In the genomic region with DNA sequence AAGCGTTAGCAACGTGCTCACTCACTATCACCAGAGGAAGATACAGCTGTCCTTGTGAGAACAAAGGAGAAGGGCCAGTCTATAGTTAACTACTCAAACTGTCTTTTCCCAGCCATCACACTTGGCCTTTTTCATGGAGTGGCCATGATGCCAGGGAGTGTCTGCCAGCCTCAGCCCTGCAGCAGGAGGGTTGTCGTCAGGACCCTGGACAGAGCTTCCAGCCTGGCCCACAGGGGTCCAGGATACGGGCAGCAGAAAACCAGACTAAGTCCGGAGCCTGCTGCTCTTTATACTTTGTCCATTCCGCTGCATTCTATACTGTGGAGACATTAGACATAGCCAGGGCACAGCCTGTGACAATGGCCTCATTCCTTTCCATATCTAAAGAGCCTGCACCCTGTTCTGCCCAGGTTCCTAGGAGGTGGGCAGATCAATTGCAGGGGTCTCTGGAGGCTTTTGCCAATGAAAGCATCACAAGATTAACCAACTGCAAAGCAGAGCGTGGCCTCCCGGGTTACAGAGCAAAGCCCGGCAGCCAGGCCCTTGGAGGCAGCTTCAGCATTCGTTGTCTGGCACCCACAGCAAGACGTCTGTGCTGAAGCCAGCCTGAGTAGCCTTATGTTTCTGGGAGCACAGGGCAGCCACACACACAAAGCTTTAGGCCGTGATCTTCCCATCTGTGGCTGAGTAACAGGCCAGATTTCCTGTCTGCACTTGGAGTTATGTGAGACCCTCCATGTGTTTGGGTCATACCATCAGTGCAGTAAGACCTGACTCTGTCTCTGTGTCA, we compare ENCODE assay signal across 11 mouse cellular contexts.
DNase-seq lines count a peak whose midpoint lies in the region; ATAC-seq and TF ChIP-seq lines count a peak whose summit lies in the region.
"Had no signal": no experiment of that assay in that cellular context is flagged by ENCODE, and none has a peak within 500 bp of the region (broad histone marks: within the 10 kb centered on the region; RNA-seq: fewer than 3 reads in every experiment).

No protein-coding gene starts in this region.

- no peaks in the 10 kb centered on the region for H3K27me3 ChIP-seq in kidney, postnatal 0 days (ENCODE audit: insufficient read depth, low read length)
- no peaks in the 10 kb centered on the region for H3K27me3 ChIP-seq in forebrain, embryonic 15.5 days
- H3K27me3 ChIP-seq: liver, embryonic 13.5 days had no signal

- H3K4me1 ChIP-seq in kidney, postnatal 0 days (replicated peaks; ENCODE audit: insufficient read depth, low read length): no peaks in the 10 kb centered on the region; the same call in 1 of the 2 replicates
- peaks cover 16% of the 10 kb centered on the region; the same call in 1 of the 2 replicates for H3K4me1 ChIP-seq in forebrain, embryonic 15.5 days
- H3K4me1 ChIP-seq: liver, embryonic 13.5 days had no signal

- H3K9ac ChIP-seq in kidney, postnatal 0 days (ENCODE audit: low read depth, low read length): no peak overlapping the region
- no peak overlapping the region for H3K9ac ChIP-seq in forebrain, embryonic 15.5 days (replicated peaks)
- H3K9ac ChIP-seq: liver, embryonic 13.5 days had no signal

- no peak for ATAC-seq in kidney, postnatal 0 days (replicated peaks; ENCODE audit: low FRiP score, low read depth)
- ATAC-seq in forebrain, embryonic 15.5 days (replicated peaks): peak; percentile 27; the same call in 1 of the 2 replicates

- peak; percentile 64 for DNase-seq in kidney, postnatal 0 days (ENCODE audit: low spot score)
- DNase-seq in kidney, postnatal 25 days: no peak
- peak; percentile 50 for DNase-seq in NIH3T3 (ENCODE audit: low read depth)
- peak; percentile 34 for DNase-seq in cerebellum, adult 11-12 months
- DNase-seq in frontal cortex, postnatal 14 days (ENCODE audit: low spot score in 2 of 2): no peak
- no peak for DNase-seq in thymus, postnatal 25 days
- DNase-seq in urinary bladder, postnatal 4 days (ENCODE audit: low spot score in 2 of 2): no peak
- DNase-seq: gastrocnemius, adult 2 months; kidney, adult 9 months; liver, embryonic 13.5 days had no signal

- no peak overlapping the region for H3K4me2 ChIP-seq in kidney, postnatal 0 days (ENCODE audit: low read length)
- H3K4me2 ChIP-seq in forebrain, embryonic 15.5 days (replicated peaks): no peak overlapping the region
- H3K4me2 ChIP-seq: liver, embryonic 13.5 days had no signal

- no peak overlapping the region for H3K27ac ChIP-seq in kidney, postnatal 0 days
- no peak overlapping the region for H3K27ac ChIP-seq in forebrain, embryonic 15.5 days (replicated peaks)
- H3K27ac ChIP-seq: gastrocnemius, adult 2 months; liver, embryonic 13.5 days had no signal

- 54% methylated on average over 12 of the region's 12 CpGs for WGBS in kidney, postnatal 0 days
- WGBS in forebrain, embryonic 15.5 days: 43% methylated on average over 12 of the region's 12 CpGs

- no peak for TF ChIP-seq CTCF in kidney, postnatal 0 days (IDR thresholded peaks at IDR 0.05; ENCODE audit: low read depth)

- no peaks in the 10 kb centered on the region for H3K36me3 ChIP-seq in kidney, postnatal 0 days (ENCODE audit: insufficient read depth, low read length)
- H3K36me3 ChIP-seq in forebrain, embryonic 15.5 days: no peaks in the 10 kb centered on the region
- H3K36me3 ChIP-seq: liver, embryonic 13.5 days had no signal

- H3K9me3 ChIP-seq in kidney, postnatal 0 days (replicated peaks; ENCODE audit: low read length): no peaks in the 10 kb centered on the region
- no peaks in the 10 kb centered on the region for H3K9me3 ChIP-seq in forebrain, embryonic 15.5 days
- H3K9me3 ChIP-seq: liver, embryonic 13.5 days had no signal

- no peak overlapping the region for H3K4me3 ChIP-seq in kidney, postnatal 0 days (replicated peaks; ENCODE audit: low read depth, low read length)
- H3K4me3 ChIP-seq in forebrain, embryonic 15.5 days: no peak overlapping the region
- H3K4me3 ChIP-seq: gastrocnemius, adult 2 months; liver, embryonic 13.5 days had no signal

Comparison
In these comparisons a context has a peak if more than half of its experiments do, and no peak if none do; other contexts are left out.
1. DNase-seq: peak in kidney, postnatal 0 days (single experiment), NIH3T3 (single experiment) and cerebellum, adult 11-12 months (single experiment); none in kidney, postnatal 25 days (0 of 2), frontal cortex, postnatal 14 days (0 of 2), thymus, postnatal 25 days (single experiment) and urinary bladder, postnatal 4 days (0 of 2).